Mouse (Mus musculus): ENCODE measurements around the gene Zfp445. TPM values are rescaled to one million over a fixed set of nuclear protein-coding genes. Genes with fewer than 3 reads are reported as not detected.

Zfp445 gene
- total RNA-seq, 2 experiments from 2014 or later = 65.9 to 76.5 TPM

GRCm38 (mm10) chr9:122837216-122837615 is 28.6 kb downstream of the Zfp445 start:
- DNase-seq (ENCODE audit: low spot score in 2 of 2) = no peak

GRCm38 (mm10) chr9:122836790-122837189 is 29.0 kb downstream of the Zfp445 start:
- DNase-seq (ENCODE audit: low spot score in 2 of 2) = peak in 1 of 2 experiments; percentile 56

GRCm38 (mm10) chr9:122836126-122836525 is 29.7 kb downstream of the Zfp445 start:
- DNase-seq (ENCODE audit: low spot score in 2 of 2) = no peak

GRCm38 (mm10) chr9:122829826-122830380 is 35.9 kb downstream of the Zfp445 start:
- DNase-seq (ENCODE audit: low spot score in 2 of 2) = no peak

- DNase-seq (ENCODE audit: low spot score in 2 of 2) = no peak
These were observed 39.1 kb downstream of the Zfp445 start for GRCm38 (mm10) chr9:122826743-122827142.

GRCm38 (mm10) chr9:122823374-122824017 is 42.3 kb downstream of the Zfp445 start:
- DNase-seq (ENCODE audit: low spot score in 2 of 2) = no peak

GRCm38 (mm10) chr9:122815239-122815851 is 50.5 kb downstream of the Zfp445 start:
- DNase-seq (ENCODE audit: low spot score in 2 of 2) = no peak

GRCm38 (mm10) chr9:122814775-122815174 is 51.0 kb downstream of the Zfp445 start:
- DNase-seq (ENCODE audit: low spot score in 2 of 2) = no peak

GRCm38 (mm10) chr9:122812386-122812785 is 53.4 kb downstream of the Zfp445 start:
- no peak for DNase-seq (ENCODE audit: low spot score in 2 of 2)

- no peak for DNase-seq (ENCODE audit: low spot score in 2 of 2)
These were observed 55.6 kb downstream of the Zfp445 start for GRCm38 (mm10) chr9:122810212-122810611.

- no peak for DNase-seq (ENCODE audit: low spot score in 2 of 2)
These were observed 58.6 kb downstream of the Zfp445 start for GRCm38 (mm10) chr9:122807186-122807585.

GRCm38 (mm10) chr9:122805845-122806341 is 59.9 kb downstream of the Zfp445 start:
- no peak for DNase-seq (ENCODE audit: low spot score in 2 of 2)

GRCm38 (mm10) chr9:122805053-122805844 is 60.6 kb downstream of the Zfp445 start, which contains the start of gene Tcaim:
TSS of gene Tcaim (plus strand) at chr9:122805539.
- peak; percentile 82 to 91 for DNase-seq (ENCODE audit: low spot score in 2 of 2)

Other genes starting within 250 kb of the Zfp445 start
- gene Topaz1, start 118.7 kb downstream of the Zfp445 start, total RNA-seq (2021) = not detected
- 10 to 100 TPM; 12.7 to 19.9 TPM for gene Tcaim, start 60.5 kb downstream of the Zfp445 start, total RNA-seq (2021)
- not detected for gene Gm35549, start 22.0 kb downstream of the Zfp445 start, total RNA-seq (2021)
- 1 to 10 TPM; 5.6 to 6.0 TPM for gene Zkscan7, start 19.7 kb upstream of the Zfp445 start, total RNA-seq (2021)
- gene Zfp105, start 57.1 kb upstream of the Zfp445 start, total RNA-seq (2021) = 10 to 100 TPM; 10.6 to 11.7 TPM
- gene 1110059G10Rik, start 85.0 kb upstream of the Zfp445 start, total RNA-seq (2021) = 10 to 100 TPM; 18.1 to 20.7 TPM
- 10 to 100 TPM; 14.5 to 19.4 TPM for gene Kif15, start 85.0 kb upstream of the Zfp445 start, total RNA-seq (2021)
- gene Tmem42, start 155.3 kb upstream of the Zfp445 start, total RNA-seq (2021) = 10 to 100 TPM; 10.4 to 12.0 TPM
- under 1 TPM in 1 of 2 experiments, not detected in 1; 0.29 TPM for gene Tgm4, start 168.7 kb upstream of the Zfp445 start, total RNA-seq (2021)
- 10 to 100 TPM; 49.8 to 50.5 TPM for gene Zdhhc3, start 247.2 kb upstream of the Zfp445 start, total RNA-seq (2021)
- 10 to 100 TPM; 29.9 to 33.8 TPM for gene Exosc7, start 247.2 kb upstream of the Zfp445 start, total RNA-seq (2021)